Mouse (Mus musculus): ENCODE data around the gene Ccdc85c. TPM values are rescaled to one million over a fixed set of nuclear protein-coding genes. Genes with fewer than 3 reads are reported as not detected.

Gene Ccdc85c
- polyA plus RNA-seq, 1 experiment from 2014 or later: 25.4 TPM

DNA sequence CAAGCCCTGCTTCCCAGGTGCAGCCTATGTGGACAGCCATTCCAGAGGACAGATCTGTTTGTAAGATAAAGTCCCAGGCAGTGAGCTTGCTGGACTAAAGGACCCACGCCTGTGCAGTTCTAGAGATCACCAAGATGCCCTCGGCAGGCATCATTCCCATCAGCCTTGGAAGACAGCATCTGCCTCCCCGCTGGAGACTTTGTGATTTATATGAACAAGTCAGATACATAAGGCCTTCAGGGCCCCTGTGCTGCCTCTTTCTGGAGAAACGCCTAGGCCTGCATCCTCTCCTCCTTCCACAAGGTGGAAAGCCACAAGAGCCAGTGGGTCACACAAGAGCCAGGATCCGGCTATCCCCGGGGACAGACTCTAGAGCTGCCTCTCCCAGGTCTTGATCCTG is 33.6 kb downstream of the Ccdc85c start:
- CTCF ChIA-PET: interaction anchor here (0.9 to 1.0 kb wide), 2 partner anchors 8 to 51 kb away, joined by 3 read pairs; no protein-coding TSS in a partner anchor
- in situ Hi-C loops (cut with MboI; ENCODE audit: low pct_unique_long_range_greater_than_20kb): no loop called here
- no peak for TF ChIP-seq CTCF (IDR thresholded peaks at IDR 0.05)
- H3K27me3 ChIP-seq: no peaks in the 10 kb centered on the region
- POLR2A ChIA-PET: no interaction called here
- DNase-seq (ENCODE audit: low read depth, low spot score) (no peak), ATAC-seq (no peak)

- in situ Hi-C loops (cut with MboI; ENCODE audit: low pct_unique_long_range_greater_than_20kb): no loop called here
- DNase-seq (ENCODE audit: low read depth, low spot score) (no peak), ATAC-seq (no peak)
- no peaks in the 10 kb centered on the region for H3K27me3 ChIP-seq
- CTCF ChIA-PET: interaction anchor here (0.9 to 1.0 kb wide), 2 partner anchors 8 to 52 kb away, joined by 3 read pairs; no protein-coding TSS in a partner anchor
- POLR2A ChIA-PET: no interaction called here
- no peak for TF ChIP-seq CTCF (IDR thresholded peaks at IDR 0.05)
These were observed 34.2 kb downstream of the Ccdc85c start for GRCm38 (mm10) chr12:108240953-108241588.

DNA sequence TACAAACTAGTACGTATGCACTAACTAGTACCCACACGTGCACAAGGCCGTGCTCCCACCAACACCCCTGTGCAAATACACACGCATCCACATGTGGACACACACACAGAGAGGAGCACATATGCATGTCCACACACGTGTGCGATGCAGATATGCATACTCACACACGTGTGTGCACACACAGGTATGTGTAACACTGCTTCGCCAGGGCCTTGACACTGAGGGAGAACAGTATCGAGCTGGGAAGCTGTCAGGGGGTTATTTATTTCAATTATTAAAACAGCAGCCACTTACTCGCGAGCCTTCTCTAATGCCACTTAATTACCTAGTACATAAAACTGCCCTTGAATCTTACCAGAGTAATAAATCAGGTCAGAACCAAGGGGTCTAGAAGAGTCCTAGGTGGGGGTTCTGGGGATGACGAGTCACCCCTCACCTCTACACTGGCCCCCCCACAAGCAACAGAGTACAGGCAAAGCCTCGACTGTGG is 34.8 kb downstream of the Ccdc85c start:
- in situ Hi-C loops (cut with MboI; ENCODE audit: low pct_unique_long_range_greater_than_20kb): no loop called here
- DNase-seq (ENCODE audit: low read depth, low spot score): no peak
- H3K27me3 ChIP-seq: no peaks in the 10 kb centered on the region
- CTCF ChIA-PET: interaction anchor here (0.9 to 1.0 kb wide), 2 partner anchors 9 to 52 kb away, joined by 3 read pairs; no protein-coding TSS in a partner anchor
- TF ChIP-seq CTCF (IDR thresholded peaks at IDR 0.05): no peak
- POLR2A ChIA-PET: no interaction called here
- no peak for ATAC-seq

GRCm38 (mm10) chr12:108239441-108239840 is 35.8 kb downstream of the Ccdc85c start:
- CTCF ChIA-PET: interaction anchor here (0.8 kb wide), 1 partner anchor 55 kb away, joined by 3 read pairs; no protein-coding TSS in a partner anchor
- POLR2A ChIA-PET: no interaction called here
- ATAC-seq (peak; percentile 71), DNase-seq (ENCODE audit: low read depth, low spot score) (peak; percentile 94)
- no peak for TF ChIP-seq CTCF (IDR thresholded peaks at IDR 0.05)
- in situ Hi-C loops (cut with MboI; ENCODE audit: low pct_unique_long_range_greater_than_20kb): no loop called here
- no peaks in the 10 kb centered on the region for H3K27me3 ChIP-seq

GRCm38 (mm10) chr12:108238395-108239035 is 36.7 kb downstream of the Ccdc85c start:
- POLR2A ChIA-PET: no interaction called here
- in situ Hi-C loops (cut with MboI; ENCODE audit: low pct_unique_long_range_greater_than_20kb): no loop called here
- CTCF ChIA-PET: no interaction called here
- H3K27me3 ChIP-seq: no peaks in the 10 kb centered on the region
- DNase-seq (ENCODE audit: low read depth, low spot score): no peak
- ATAC-seq: no peak
- TF ChIP-seq CTCF (IDR thresholded peaks at IDR 0.05): no peak

- DNase-seq (ENCODE audit: low read depth, low spot score) (no peak), ATAC-seq (no peak)
- POLR2A ChIA-PET: no interaction called here
- in situ Hi-C loops (cut with MboI; ENCODE audit: low pct_unique_long_range_greater_than_20kb): no loop called here
- TF ChIP-seq CTCF (IDR thresholded peaks at IDR 0.05): no peak
- CTCF ChIA-PET: no interaction called here
- no peaks in the 10 kb centered on the region for H3K27me3 ChIP-seq
These were observed 37.8 kb downstream of the Ccdc85c start for GRCm38 (mm10) chr12:108237300-108238006.

GRCm38 (mm10) chr12:108235976-108236555 is 39.2 kb downstream of the Ccdc85c start:
- DNase-seq (ENCODE audit: low read depth, low spot score) (no peak), ATAC-seq (peak; percentile 19)
- CTCF ChIA-PET: no interaction called here
- no peak for TF ChIP-seq CTCF (IDR thresholded peaks at IDR 0.05)
- in situ Hi-C loops (cut with MboI; ENCODE audit: low pct_unique_long_range_greater_than_20kb): no loop called here
- POLR2A ChIA-PET: no interaction called here
- H3K27me3 ChIP-seq: no peaks in the 10 kb centered on the region

DNA sequence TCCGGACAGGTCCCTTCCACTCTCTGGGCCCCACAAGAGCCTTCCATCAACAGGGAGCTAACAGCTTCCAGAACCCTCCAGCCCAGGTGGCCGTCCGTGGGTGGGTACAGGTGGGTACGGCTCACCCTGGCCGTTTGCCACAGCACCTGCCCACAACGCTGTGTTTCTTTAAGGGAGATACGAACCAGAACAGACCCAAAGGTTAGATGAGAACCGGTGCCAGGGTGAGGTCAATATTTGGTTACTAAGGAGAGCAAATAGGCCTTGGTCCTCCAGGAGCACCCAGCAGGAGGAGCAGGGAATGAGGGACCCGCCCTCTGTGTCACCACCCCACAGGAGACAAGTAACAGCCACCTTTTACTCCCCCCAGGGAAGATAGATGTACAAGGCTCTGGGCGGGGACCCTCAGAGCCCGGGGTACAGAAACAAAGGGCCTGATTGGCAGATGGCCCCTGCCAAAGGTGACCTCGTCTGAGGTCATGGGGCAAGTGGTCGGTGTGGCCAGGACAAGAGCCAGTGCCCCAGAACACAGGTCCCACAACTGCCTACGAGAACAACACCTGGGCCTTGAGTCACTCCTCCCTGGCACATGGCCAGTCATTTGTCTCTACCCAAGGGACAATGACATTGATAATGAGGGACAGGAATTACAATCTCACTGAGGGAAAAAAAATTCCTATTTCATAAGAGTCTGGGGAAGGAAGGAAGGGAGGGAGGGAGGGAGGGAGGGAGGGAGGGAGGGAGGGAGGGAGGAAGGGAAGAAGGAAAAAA is 40.2 kb downstream of the Ccdc85c start:
- no peak for TF ChIP-seq CTCF (IDR thresholded peaks at IDR 0.05)
- ATAC-seq: no peak
- DNase-seq (ENCODE audit: low read depth, low spot score): no peak
- H3K27me3 ChIP-seq: no peaks in the 10 kb centered on the region
- in situ Hi-C loops (cut with MboI; ENCODE audit: low pct_unique_long_range_greater_than_20kb): no loop called here
- POLR2A ChIA-PET: no interaction called here
- CTCF ChIA-PET: no interaction called here

DNA sequence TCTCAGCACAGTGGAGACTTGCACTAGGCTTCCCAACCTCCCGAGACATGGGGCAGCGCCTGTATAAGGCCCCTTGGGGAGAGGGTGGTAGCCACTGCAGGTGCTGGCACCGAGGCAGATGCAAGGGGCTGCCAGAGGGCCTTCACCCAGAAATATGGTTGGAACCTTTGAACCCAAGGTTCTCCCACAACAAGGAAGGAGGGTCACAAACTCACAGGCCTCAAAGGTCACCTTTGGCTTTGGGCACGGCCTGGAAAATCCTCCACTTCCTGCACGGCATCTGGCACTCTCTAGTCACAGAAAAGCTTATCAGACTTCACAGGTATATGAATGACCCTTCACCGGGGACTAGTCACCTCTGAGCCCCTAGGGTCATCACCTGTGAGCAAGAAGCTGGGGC is 41.5 kb downstream of the Ccdc85c start:
- ATAC-seq (no peak), DNase-seq (ENCODE audit: low read depth, low spot score) (no peak)
- ChIA-PET CTCF (no interaction called here), POLR2A (no interaction called here)
- TF ChIP-seq CTCF (IDR thresholded peaks at IDR 0.05): no peak
- no peaks in the 10 kb centered on the region for H3K27me3 ChIP-seq
- in situ Hi-C loops (cut with MboI; ENCODE audit: low pct_unique_long_range_greater_than_20kb): no loop called here

GRCm38 (mm10) chr12:108231901-108232300 is 43.3 kb downstream of the Ccdc85c start:
- TF ChIP-seq CTCF (IDR thresholded peaks at IDR 0.05): no peak
- ATAC-seq (no peak), DNase-seq (ENCODE audit: low read depth, low spot score) (no peak)
- CTCF ChIA-PET: interaction anchor here (1.3 to 1.5 kb wide), 3 partner anchors 14 to 48 kb away, joined by 3 to 5 read pairs (median 4); no protein-coding TSS in a partner anchor
- in situ Hi-C loops (cut with MboI; ENCODE audit: low pct_unique_long_range_greater_than_20kb): no loop called here
- POLR2A ChIA-PET: interaction anchor here (1.0 kb wide), 1 partner anchor 272 kb away, joined by 3 read pairs; no protein-coding TSS in a partner anchor
- no peaks in the 10 kb centered on the region for H3K27me3 ChIP-seq

Data from Patski (cell line).